Mouse (Mus musculus) stomach, postnatal 0 days (tissue): ENCODE data around the gene Slc22a16. TPM values are rescaled to one million over a fixed set of nuclear protein-coding genes. Genes with fewer than 3 reads are reported as not detected.
A peak's percentile ranks its signal among the peaks of the same experiment; 100 is the strongest.

Experiments used
- ATAC-seq: fragments of 200-750 bp; cut with Nextera tagmentation; 2 replicates; pipeline ENCODE4 v1.8.0; 2017; ENCODE audit not compliant: low FRiP score, low TSS enrichment
- DNase-seq: peaks from one replicate; pipeline ENCODE4 v3.0.0-alpha.2; 2016; ENCODE audit warnings: low spot score
- H3K27ac ChIP-seq: fragments of 300-500 bp; sonication (generic); replicated peaks from 2 replicates; pipeline ENCODE4 v1.5.1; 2014; ENCODE audit warnings: mild to moderate bottlenecking, control low read depth
- H3K27me3 ChIP-seq: fragments of 300-500 bp; sonication (generic); 2 replicates; pipeline ENCODE4 v1.6.1; 2014; ENCODE audit warnings: low read length; ENCODE audit not compliant: control insufficient read depth, insufficient read depth
- H3K36me3 ChIP-seq: fragments of 300-500 bp; sonication (generic); 2 replicates; pipeline ENCODE4 v1.6.1; 2014; ENCODE audit warnings: low read length, mixed read lengths; ENCODE audit not compliant: control insufficient read depth, insufficient read depth
- H3K4me1 ChIP-seq: fragments of 300-500 bp; sonication (generic); replicated peaks from 2 replicates; pipeline ENCODE4 v1.6.1; 2014; ENCODE audit warnings: antibody characterized with exemption; ENCODE audit not compliant: control insufficient read depth, insufficient read depth
- H3K4me2 ChIP-seq: fragments of 300-500 bp; sonication (generic); replicated peaks from 2 replicates; pipeline ENCODE4 v1.6.1; 2014; ENCODE audit warnings: low read depth, mild to moderate bottlenecking, control low read depth, moderate library complexity
- H3K4me3 ChIP-seq: fragments of 300-500 bp; sonication (generic); 2 replicates; pipeline ENCODE4 v1.5.1; 2014; ENCODE audit warnings: low read depth, low read length, control low read depth
- H3K9ac ChIP-seq: fragments of 300-500 bp; sonication (generic); 2 replicates; pipeline ENCODE4 v1.6.1; 2014; ENCODE audit warnings: mild to moderate bottlenecking, low read length, control low read depth, mixed read lengths
- H3K9me3 ChIP-seq: fragments of 300-500 bp; sonication (generic); 2 replicates; pipeline ENCODE4 v1.6.1; 2016; ENCODE audit warnings: low read length; ENCODE audit not compliant: control insufficient read depth
- CTCF ChIP-seq: IDR thresholded peaks from 2 replicates; pipeline ENCODE4 v1.5.1; 2016; ENCODE audit warnings: antibody characterized with exemption, low read depth, mild to moderate bottlenecking, moderate library complexity
- EP300 ChIP-seq: optimal IDR thresholded peaks from 2 replicates; pipeline ENCODE3; 2016; ENCODE audit warnings: antibody characterized with exemption
- WGBS: fragments of 180-500 bp; shearing (Covaris S2); extraction: QIAGEN DNeasy Blood & Tissue Kit; methylation state at CpG from one replicate; pipeline ENCODE4 v1.1.7; 2014; 5-methylcytosine and 5-hydroxymethylcytosine counted together
- polyA plus RNA-seq: library from polyadenylated mRNA; unstranded; fragments of >200 nt; fragmentation: Nextera tagmentation; extraction: Ambion mirVana; gene quantifications from 2 replicates; pipeline ENCODE4 v1.2.1, GENCODE M21; 2015

Slc22a16 gene
- polyA plus RNA-seq, 1 experiment from 2014 or later = not detected

GRCm38 (mm10) chr10:40575912-40576634 is 5.9 kb downstream of the Slc22a16 start:
- Histone ChIP-seq H3K4me1 (no peaks in the 10 kb centered on the region), H3K9me3 (no peaks in the 10 kb centered on the region), H3K36me3 (no peaks in the 10 kb centered on the region), H3K27me3 (no peaks in the 10 kb centered on the region), H3K4me3 (no peak overlapping the region), H3K27ac (no peak overlapping the region), H3K4me2 (no peak overlapping the region), H3K9ac (no peak overlapping the region)
- ATAC-seq (no peak), DNase-seq (no peak)
- TF ChIP-seq CTCF = no peak
- no peak for TF ChIP-seq EP300
- 86% methylated on average over 7 of the region's 7 CpGs for WGBS

DNA sequence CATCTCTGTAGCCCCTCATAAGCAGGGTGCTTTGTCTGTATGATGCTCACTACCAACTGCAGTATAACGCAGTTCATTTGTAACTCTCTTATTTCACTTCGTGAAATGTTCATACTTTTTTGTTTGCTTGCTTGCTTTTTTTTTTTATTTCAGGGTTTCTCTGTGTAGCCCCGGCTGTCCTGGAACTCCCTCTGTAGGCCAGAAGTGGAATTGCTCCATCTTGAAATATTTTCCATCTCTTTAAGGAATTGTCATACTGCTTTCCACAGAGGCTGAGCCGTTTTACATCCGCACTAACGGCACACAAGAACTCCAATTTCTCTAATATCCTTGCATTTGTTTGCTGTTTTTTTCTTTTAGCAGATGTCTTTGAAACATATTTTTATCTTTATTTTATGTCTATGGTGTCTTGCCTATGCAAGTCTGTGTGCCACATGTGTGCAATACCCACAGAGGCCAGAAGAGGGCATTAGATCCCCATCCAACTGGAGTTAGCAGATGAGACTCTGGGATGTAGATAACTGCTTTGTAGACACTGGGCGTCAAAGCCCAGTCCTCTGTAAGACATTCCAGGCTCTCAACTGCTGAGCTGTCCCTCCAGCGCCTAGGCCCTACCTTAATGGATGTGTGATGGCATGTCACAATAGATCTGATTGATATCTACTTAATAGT is 13.6 kb downstream of the Slc22a16 start:
- H3K9me3 ChIP-seq = no peaks in the 10 kb centered on the region

GRCm38 (mm10) chr10:40592186-40592585 is 22.1 kb downstream of the Slc22a16 start:
- TF ChIP-seq EP300 = no peak
- TF ChIP-seq CTCF = no peak
- Histone ChIP-seq H3K4me2 (no peak overlapping the region), H3K4me1 (no peaks in the 10 kb centered on the region), H3K27ac (no peak overlapping the region), H3K36me3 (no peaks in the 10 kb centered on the region), H3K27me3 (no peaks in the 10 kb centered on the region), H3K9ac (no peak overlapping the region), H3K4me3 (no peak overlapping the region), H3K9me3 (no peaks in the 10 kb centered on the region)
- ATAC-seq (no peak), DNase-seq (no peak)
- WGBS = 50% methylated on average over 7 of the region's 7 CpGs

More for the DNA sequence above, 13.6 kb downstream of the Slc22a16 start:
- no peaks in the 10 kb centered on the region for H3K4me1 ChIP-seq
- DNase-seq (peak; percentile 35), ATAC-seq (no peak)
- H3K4me2 ChIP-seq = no peak overlapping the region
- H3K27me3 ChIP-seq = no peaks in the 10 kb centered on the region
- no peak overlapping the region for H3K4me3 ChIP-seq
- TF ChIP-seq EP300 (no peak), CTCF (peak; percentile 45)
- H3K27ac ChIP-seq = no peak overlapping the region
- H3K36me3 ChIP-seq = no peaks in the 10 kb centered on the region
- no peak overlapping the region for H3K9ac ChIP-seq
- 78% methylated on average over 8 of the region's 8 CpGs for WGBS

DNA sequence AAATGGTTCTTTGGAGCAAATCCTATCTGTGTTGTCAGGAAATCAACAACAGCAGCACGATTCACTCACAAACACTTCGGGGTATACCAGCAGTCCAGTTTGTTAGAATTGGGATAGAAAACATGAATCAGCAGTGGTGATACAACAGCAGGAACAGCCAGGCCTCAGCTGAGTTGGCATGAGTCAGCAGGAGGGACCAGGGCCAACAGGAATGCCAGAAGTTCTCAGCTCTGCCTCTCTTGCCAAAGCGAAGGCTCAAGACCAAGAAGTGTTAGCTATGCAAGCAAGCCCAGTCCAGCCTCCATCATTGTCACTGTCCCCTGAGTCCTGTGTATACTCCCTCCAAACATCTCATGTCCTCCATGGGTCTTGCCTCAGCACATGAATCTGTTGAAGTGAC is 27.0 kb downstream of the Slc22a16 start:
- Histone ChIP-seq H3K9me3 (no peaks in the 10 kb centered on the region), H3K4me3 (no peak overlapping the region), H3K27me3 (no peaks in the 10 kb centered on the region), H3K36me3 (no peaks in the 10 kb centered on the region), H3K27ac (no peak overlapping the region), H3K4me1 (no peaks in the 10 kb centered on the region), H3K4me2 (no peak overlapping the region), H3K9ac (no peak overlapping the region)
- no peak for TF ChIP-seq EP300
- no peak for TF ChIP-seq CTCF
- 87% methylated on average over 3 of the region's 3 CpGs for WGBS
- no peak for DNase-seq
- ATAC-seq = no peak

DNA sequence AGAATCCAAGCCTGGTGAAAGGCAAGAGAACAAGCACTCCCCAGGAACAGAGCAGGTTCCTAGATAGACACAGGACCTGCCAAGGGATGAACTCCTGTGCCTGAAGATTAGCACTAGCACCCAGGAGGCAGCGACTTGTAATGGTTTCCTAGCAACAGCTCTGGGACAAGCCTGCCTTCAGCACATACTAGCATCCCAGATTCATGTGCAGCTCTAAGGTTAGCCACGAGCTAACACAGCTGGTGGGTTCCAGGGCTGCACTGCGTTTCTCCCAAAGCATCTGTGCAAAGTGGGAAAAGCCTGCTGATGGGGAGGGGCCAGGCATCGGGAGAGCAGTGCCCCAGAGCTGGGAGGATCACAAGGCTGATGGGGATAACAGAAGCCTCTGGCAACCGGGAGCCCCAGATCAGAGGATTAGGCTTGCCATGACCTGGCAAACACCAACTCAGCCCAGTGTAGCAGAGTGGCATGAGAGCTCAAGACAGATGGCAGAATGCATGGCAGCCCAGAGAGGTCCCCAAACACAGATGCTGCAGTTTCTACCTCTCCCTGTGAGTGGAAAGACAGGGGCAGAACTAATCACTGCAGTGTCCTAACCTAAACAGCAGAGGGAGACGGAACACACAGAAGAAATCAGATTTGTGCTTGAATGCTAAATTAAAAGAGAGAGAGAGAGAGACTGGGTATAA is 34.7 kb downstream of the Slc22a16 start:
- no peaks in the 10 kb centered on the region for H3K4me1 ChIP-seq
- DNase-seq (no peak), ATAC-seq (no peak)
- no peak overlapping the region for H3K27ac ChIP-seq
- TF ChIP-seq EP300 (no peak), CTCF (peak; percentile 51)
- H3K9me3 ChIP-seq = no peaks in the 10 kb centered on the region
- H3K4me2 ChIP-seq = no peak overlapping the region
- H3K36me3 ChIP-seq = no peaks in the 10 kb centered on the region
- no peak overlapping the region for H3K9ac ChIP-seq
- 57% methylated on average over 6 of the region's 6 CpGs for WGBS
- no peaks in the 10 kb centered on the region for H3K27me3 ChIP-seq
- no peak overlapping the region for H3K4me3 ChIP-seq

DNA sequence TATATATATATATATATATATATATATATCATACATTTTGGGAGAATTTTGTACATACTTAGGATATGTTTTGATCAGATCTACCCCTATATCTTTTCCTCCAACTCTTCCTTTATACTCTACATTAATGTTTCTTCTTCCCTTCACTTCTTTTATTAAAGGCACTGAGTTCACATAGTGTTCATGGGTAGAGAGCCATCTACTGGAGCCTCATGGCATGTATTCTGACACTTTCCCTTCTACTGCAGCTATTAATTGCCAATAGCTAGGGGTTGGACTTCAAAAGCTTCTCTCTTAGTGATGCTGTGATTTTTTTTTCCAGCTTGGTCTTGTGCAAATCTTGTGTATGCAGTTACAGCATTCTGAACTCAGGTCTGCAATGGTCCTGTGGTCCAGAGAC is 47.8 kb downstream of the Slc22a16 start:
- Histone ChIP-seq H3K27ac (no peak overlapping the region), H3K4me1 (no peaks in the 10 kb centered on the region), H3K4me3 (no peak overlapping the region), H3K9me3 (no peaks in the 10 kb centered on the region), H3K36me3 (no peaks in the 10 kb centered on the region), H3K27me3 (no peaks in the 10 kb centered on the region), H3K4me2 (no peak overlapping the region), H3K9ac (no peak overlapping the region)
- TF ChIP-seq EP300 (no peak), CTCF (peak; percentile 58)
- ATAC-seq (no peak), DNase-seq (no peak)
